Mouse (Mus musculus) forelimb bud, embryonic 11.5 days (tissue): ENCODE data around the gene Zfp827.

Experiments
- DNase-seq: peaks from one replicate; pipeline ENCODE4 v3.0.0-alpha.2; 2012; ENCODE audit warnings: low read depth, low spot score

Zfp827 gene

GRCm38 (mm10) chr8:79027977-79028487, at the start of gene Zfp827:
Gene Zfp827 (plus strand): TSS chr8:79028437.
- peak; percentile 82 for DNase-seq

GRCm38 (mm10) chr8:79004341-79004740, 23.9 kb upstream of the Zfp827 start:
- DNase-seq, result no peak

GRCm38 (mm10) chr8:79015061-79015460, 13.2 kb upstream of the Zfp827 start:
- no peak for DNase-seq

- DNase-seq, result no peak
Observed at GRCm38 (mm10) chr8:79016076-79016475, 12.2 kb upstream of the Zfp827 start.

- DNase-seq, result no peak
Observed at GRCm38 (mm10) chr8:79016583-79016982, 11.7 kb upstream of the Zfp827 start.

- no peak for DNase-seq
Observed at GRCm38 (mm10) chr8:79023922-79024321, 4.3 kb upstream of the Zfp827 start.

GRCm38 (mm10) chr8:79027319-79027718, 918 bp upstream of the Zfp827 start:
- DNase-seq, result no peak

- peak; percentile 59 for DNase-seq
Observed at GRCm38 (mm10) chr8:79028541-79029395, 531 bp downstream of the Zfp827 start.

- peak; percentile 87 for DNase-seq
Observed at GRCm38 (mm10) chr8:79029396-79030325, 1.4 kb downstream of the Zfp827 start.

- peak; percentile 75 for DNase-seq
Observed at GRCm38 (mm10) chr8:79030326-79031265, 2.4 kb downstream of the Zfp827 start.

GRCm38 (mm10) chr8:79037532-79037931, 9.3 kb downstream of the Zfp827 start:
- DNase-seq, result no peak

- DNase-seq, result no peak
Observed at GRCm38 (mm10) chr8:79037991-79038390, 9.8 kb downstream of the Zfp827 start.

GRCm38 (mm10) chr8:79041429-79041828, 13.2 kb downstream of the Zfp827 start:
- no peak for DNase-seq

- no peak for DNase-seq
Observed at GRCm38 (mm10) chr8:79042252-79042651, 14.0 kb downstream of the Zfp827 start.

- no peak for DNase-seq
Observed at GRCm38 (mm10) chr8:79044673-79045072, 16.4 kb downstream of the Zfp827 start.

GRCm38 (mm10) chr8:79046659-79047058, 18.4 kb downstream of the Zfp827 start:
- no peak for DNase-seq

- no peak for DNase-seq
Observed at GRCm38 (mm10) chr8:79048388-79049005, 20.3 kb downstream of the Zfp827 start.

- no peak for DNase-seq
Observed at GRCm38 (mm10) chr8:79054222-79054621, 26.0 kb downstream of the Zfp827 start.

GRCm38 (mm10) chr8:79057179-79057578, 28.9 kb downstream of the Zfp827 start:
- no peak for DNase-seq

GRCm38 (mm10) chr8:79059361-79059760, 31.1 kb downstream of the Zfp827 start:
- no peak for DNase-seq
